Mouse (Mus musculus): ENCODE measurements around the gene E130308A19Rik.

The E130308A19Rik gene

GRCm38 (mm10) chr4:59625998-59626910, at the start of gene E130308A19Rik:
E130308A19Rik (plus strand) TSS chr4:59626211.
- peak; percentile 78 to 83 for DNase-seq

- peak; percentile 51 to 54 for DNase-seq
Observed at GRCm38 (mm10) chr4:59580495-59581281, 45.3 kb upstream of the E130308A19Rik start.

GRCm38 (mm10) chr4:59581314-59582185, 44.5 kb upstream of the E130308A19Rik start, which contains the start of gene Hsdl2:
Hsdl2 (plus strand) TSS chr4:59581563.
- peak; percentile 99 for DNase-seq

- DNase-seq, result peak; percentile 10
Observed at GRCm38 (mm10) chr4:59582186-59582585, 43.8 kb upstream of the E130308A19Rik start.

- DNase-seq, result no peak
Observed at GRCm38 (mm10) chr4:59585097-59585496, 40.9 kb upstream of the E130308A19Rik start.

GRCm38 (mm10) chr4:59587215-59587871, 38.7 kb upstream of the E130308A19Rik start:
- DNase-seq, result no peak

- DNase-seq, result no peak
Observed at GRCm38 (mm10) chr4:59587872-59588226, 38.2 kb upstream of the E130308A19Rik start.

GRCm38 (mm10) chr4:59594614-59595013, 31.4 kb upstream of the E130308A19Rik start:
- DNase-seq, result no peak

GRCm38 (mm10) chr4:59596556-59596955, 29.5 kb upstream of the E130308A19Rik start:
- DNase-seq, result no peak

GRCm38 (mm10) chr4:59602704-59603103, 23.3 kb upstream of the E130308A19Rik start:
- no peak for DNase-seq

GRCm38 (mm10) chr4:59604892-59605291, 21.1 kb upstream of the E130308A19Rik start:
- no peak for DNase-seq

GRCm38 (mm10) chr4:59605501-59605900, 20.5 kb upstream of the E130308A19Rik start:
- no peak for DNase-seq

GRCm38 (mm10) chr4:59610411-59610810, 15.6 kb upstream of the E130308A19Rik start:
- DNase-seq, result no peak

GRCm38 (mm10) chr4:59614986-59615385, 11.0 kb upstream of the E130308A19Rik start:
- peak; percentile 21 to 28 for DNase-seq

GRCm38 (mm10) chr4:59619611-59620245, 6.3 kb upstream of the E130308A19Rik start:
- DNase-seq, result no peak

- no peak for DNase-seq
Observed at GRCm38 (mm10) chr4:59625676-59625997, 374 bp upstream of the E130308A19Rik start.

- DNase-seq, result no peak
Observed at GRCm38 (mm10) chr4:59628255-59628654, 2.2 kb downstream of the E130308A19Rik start.

GRCm38 (mm10) chr4:59629076-59629874, 3.3 kb downstream of the E130308A19Rik start:
- no peak for DNase-seq

GRCm38 (mm10) chr4:59630122-59630521, 4.1 kb downstream of the E130308A19Rik start:
- no peak for DNase-seq

GRCm38 (mm10) chr4:59634532-59634931, 8.5 kb downstream of the E130308A19Rik start:
- DNase-seq, result no peak

GRCm38 (mm10) chr4:59639163-59639562, 13.2 kb downstream of the E130308A19Rik start:
- DNase-seq, result no peak
